Mouse (Mus musculus) C2C12 (cell line): ENCODE results near the gene H2-Q4. TPM values are rescaled to one million over a fixed set of nuclear protein-coding genes. Genes with fewer than 3 reads are reported as not detected.
A peak's percentile ranks its signal among the peaks of the same experiment; 100 is the strongest.
"Not testable (repeated sequence)": the region's sequence is repeated elsewhere in the genome, so short reads cannot be mapped to it uniquely, and the experiment has no call there.

Source experiments
- H3K27me3 ChIP-seq: one replicate; pipeline ENCODE4 v1.6.1; 2011; ENCODE audit not compliant: control insufficient read depth, insufficient read depth, insufficient read length
- H3K36me3 ChIP-seq: one replicate; pipeline ENCODE4 v1.6.1; 2011; ENCODE audit not compliant: control insufficient read depth, insufficient read depth
- H3K4me3 ChIP-seq: one replicate; pipeline ENCODE4 v1.5.1; 2011; ENCODE audit warnings: mild to moderate bottlenecking, control low read depth; ENCODE audit not compliant: poor library complexity, insufficient read depth, severe bottlenecking
- H3K79me2 ChIP-seq: one replicate; pipeline ENCODE4 v1.6.1; 2011; ENCODE audit not compliant: control insufficient read depth, insufficient read depth
- H3K79me3 ChIP-seq: one replicate; pipeline ENCODE4 v1.6.1; 2011; ENCODE audit warnings: low read depth, control low read depth
- H3ac ChIP-seq: one replicate; pipeline ENCODE3; 2011; ENCODE audit warnings: low read depth; ENCODE audit not compliant: control insufficient read depth, insufficient read length
- CEBPB ChIP-seq: IDR thresholded peaks from one replicate; pipeline ENCODE4 v1.6.1; 2011; ENCODE audit warnings: low read depth, mild to moderate bottlenecking, control low read depth, moderate library complexity
- CTCF ChIP-seq: IDR thresholded peaks from one replicate; pipeline ENCODE4 v1.5.1; 2011; ENCODE audit not compliant: control insufficient read depth, insufficient read depth, insufficient read length
- FOSL1 ChIP-seq: IDR thresholded peaks from one replicate; pipeline ENCODE4 v1.8.0; 2011; ENCODE audit warnings: mild to moderate bottlenecking, low read length; ENCODE audit not compliant: poor library complexity, insufficient read depth, severe bottlenecking
- MAX ChIP-seq: IDR thresholded peaks from one replicate; pipeline ENCODE4 v1.6.1; 2011; ENCODE audit warnings: mild to moderate bottlenecking, control low read depth
- MYOD1 ChIP-seq: IDR thresholded peaks from one replicate; pipeline ENCODE4 v1.6.1; 2011; ENCODE audit warnings: low read depth; ENCODE audit not compliant: control insufficient read depth, insufficient read length
- MYOG ChIP-seq: IDR thresholded peaks from one replicate; pipeline ENCODE4 v1.6.1; 2011; ENCODE audit not compliant: control insufficient read depth, insufficient read length; ENCODE audit errors: extremely low read depth
- USF1 ChIP-seq: IDR thresholded peaks from one replicate; pipeline ENCODE4 v1.6.1; 2011; ENCODE audit warnings: low read depth, mild to moderate bottlenecking, control low read depth, moderate library complexity
- polyA plus RNA-seq: library from polyadenylated mRNA; unstranded; fragments of >200 nt; fragmentation: generic; extraction: Trizol; gene quantifications from one replicate; pipeline ENCODE4 v1.2.1, GENCODE M21; 2012; ENCODE audit warnings: missing spikeins

H2-Q4 gene
- polyA plus RNA-seq, 1 experiment = 3.5 TPM

- Histone ChIP-seq H3K36me3 (no peaks in the 10 kb centered on the region), H3ac (no peak overlapping the region), H3K79me3 (no peaks in the 10 kb centered on the region), H3K4me3 (no peak overlapping the region), H3K27me3 (no peaks in the 10 kb centered on the region), H3K79me2 (no peaks in the 10 kb centered on the region)
- TF ChIP-seq CTCF (no peak), FOSL1 (no peak), MYOD1 (no peak), USF1 (no peak), CEBPB (no peak), MAX (no peak), MYOG (no peak)
Measured at GRCm38 (mm10) chr17:35354071-35354470, 25.3 kb upstream of the H2-Q4 start.

- no peak for TF ChIP-seq FOSL1
- H3K36me3 ChIP-seq = no peaks in the 10 kb centered on the region
Measured at GRCm38 (mm10) chr17:35357086-35357485, 22.3 kb upstream of the H2-Q4 start.

GRCm38 (mm10) chr17:35358763-35359469 lies 20.5 kb upstream of the H2-Q4 start:
- no peaks in the 10 kb centered on the region for H3K79me2 ChIP-seq
- no peaks in the 10 kb centered on the region for H3K36me3 ChIP-seq
- TF ChIP-seq USF1 = no peak
- H3ac ChIP-seq = no peak overlapping the region
- no peaks in the 10 kb centered on the region for H3K79me3 ChIP-seq
- no peak overlapping the region for H3K4me3 ChIP-seq
- no peaks in the 10 kb centered on the region for H3K27me3 ChIP-seq

More at GRCm38 (mm10) chr17:35357086-35357485, 22.3 kb upstream of the H2-Q4 start:
- Histone ChIP-seq H3K4me3 (no peak overlapping the region), H3K79me3 (no peaks in the 10 kb centered on the region), H3ac (no peak overlapping the region), H3K27me3 (no peaks in the 10 kb centered on the region), H3K79me2 (no peaks in the 10 kb centered on the region)

- no peak overlapping the region for H3ac ChIP-seq
- no peaks in the 10 kb centered on the region for H3K79me3 ChIP-seq
- H3K79me2 ChIP-seq = no peaks in the 10 kb centered on the region
- H3K36me3 ChIP-seq = no peaks in the 10 kb centered on the region
- H3K27me3 ChIP-seq = no peaks in the 10 kb centered on the region
- TF ChIP-seq CTCF (no peak), FOSL1 (no peak), USF1 (no peak), MAX (no peak), CEBPB (no peak), MYOD1 (no peak), MYOG (no peak)
- no peak overlapping the region for H3K4me3 ChIP-seq
Measured at GRCm38 (mm10) chr17:35359470-35359862, 20.0 kb upstream of the H2-Q4 start.

DNA sequence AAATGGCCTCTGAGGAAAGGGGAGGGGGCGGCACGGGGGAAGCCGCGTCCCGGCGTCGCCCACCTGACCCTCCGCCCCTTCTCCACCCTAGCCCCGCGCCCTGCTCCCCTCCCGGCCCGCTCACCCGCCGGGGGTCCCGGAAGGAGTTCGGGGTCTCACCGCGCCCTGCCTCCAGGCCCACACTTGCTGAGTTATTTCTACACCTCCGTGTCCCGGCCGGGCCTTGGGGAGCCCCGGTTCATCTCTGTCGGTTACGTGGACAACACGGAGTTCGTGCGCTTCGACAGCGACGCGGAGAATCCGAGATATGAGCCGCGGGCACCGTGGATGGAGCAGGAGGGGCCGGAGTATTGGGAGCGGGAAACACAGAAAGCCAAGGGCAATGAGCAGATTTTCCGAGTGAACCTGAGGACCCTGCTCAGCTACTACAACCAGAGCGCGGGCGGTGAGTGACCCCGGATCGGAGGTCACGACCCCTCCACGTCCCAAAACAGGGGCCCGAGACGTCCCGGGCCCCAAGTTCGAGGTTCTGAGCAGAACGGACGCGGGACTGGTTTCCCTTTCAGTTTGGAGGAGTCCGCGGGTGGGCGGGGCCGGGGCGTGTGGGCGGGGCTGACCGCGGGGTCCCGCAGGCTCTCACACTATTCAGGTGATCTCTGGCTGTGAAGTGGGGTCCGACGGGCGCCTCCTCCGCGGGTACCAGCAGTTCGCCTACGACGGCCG lies 473 bp downstream of the H2-Q4 start:
- no peaks in the 10 kb centered on the region for H3K27me3 ChIP-seq
- no peaks in the 10 kb centered on the region for H3K79me3 ChIP-seq
- no peaks in the 10 kb centered on the region for H3K36me3 ChIP-seq
- no peak for TF ChIP-seq MYOG
- TF ChIP-seq CTCF = no peak
- TF ChIP-seq MYOD1 = no peak
- no peak for TF ChIP-seq MAX
- TF ChIP-seq CEBPB = no peak
- TF ChIP-seq FOSL1 = no peak
- no peaks in the 10 kb centered on the region for H3K79me2 ChIP-seq
- peak overlapping the region; percentile 41 for H3K4me3 ChIP-seq
- peak overlapping the region; percentile 49 for H3ac ChIP-seq

- not testable (repeated sequence) for H3K36me3 ChIP-seq, H3K79me2 ChIP-seq, H3ac ChIP-seq, H3K4me3 ChIP-seq, H3K79me3 ChIP-seq, H3K27me3 ChIP-seq
Measured at GRCm38 (mm10) chr17:35389796-35390195, 10.4 kb downstream of the H2-Q4 start.

- H3K36me3 ChIP-seq, H3ac ChIP-seq, H3K79me2 ChIP-seq, H3K27me3 ChIP-seq, H3K79me3 ChIP-seq, H3K4me3 ChIP-seq: not testable (repeated sequence)
Measured at GRCm38 (mm10) chr17:35392671-35393070, 13.3 kb downstream of the H2-Q4 start.

- H3ac ChIP-seq, H3K4me3 ChIP-seq, H3K79me3 ChIP-seq, H3K27me3 ChIP-seq, H3K79me2 ChIP-seq, H3K36me3 ChIP-seq: not testable (repeated sequence)
Measured at GRCm38 (mm10) chr17:35393864-35394800, 14.7 kb downstream of the H2-Q4 start.

DNA sequence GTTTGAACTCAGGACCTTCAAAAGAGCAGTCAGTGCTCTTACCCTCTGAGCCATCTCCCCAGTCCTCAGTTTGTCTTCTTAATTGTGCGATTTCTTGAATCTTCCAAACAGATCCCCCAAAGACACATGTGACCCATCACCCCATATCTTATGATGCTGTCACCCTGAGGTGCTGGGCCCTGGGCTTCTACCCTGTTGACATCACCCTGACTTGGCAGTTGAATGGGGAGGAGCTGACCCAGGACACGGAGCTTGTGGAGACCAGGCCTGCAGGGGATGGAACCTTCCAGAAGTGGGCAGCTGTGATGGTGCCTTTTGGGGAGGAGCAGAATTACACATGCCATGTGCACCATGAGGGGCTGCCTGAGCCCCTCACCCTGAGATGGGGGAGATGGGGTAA lies 17.5 kb downstream of the H2-Q4 start:
- not testable (repeated sequence) for H3K79me2 ChIP-seq, H3K79me3 ChIP-seq, H3K36me3 ChIP-seq

More for the DNA sequence above, 17.5 kb downstream of the H2-Q4 start:
- H3K4me3 ChIP-seq, H3ac ChIP-seq, H3K27me3 ChIP-seq: not testable (repeated sequence)
